Mouse (Mus musculus) heart, embryonic 15.5 days (tissue): ENCODE results near the gene Micu1. TPM values are rescaled to one million over a fixed set of nuclear protein-coding genes. Genes with fewer than 3 reads are reported as not detected.

Source experiments
- ATAC-seq: fragments of 200-750 bp; cut with Nextera tagmentation; replicated peaks from 2 replicates; pipeline ENCODE4 v1.8.0; 2017; ENCODE audit warnings: low read depth, moderate TSS enrichment; ENCODE audit not compliant: insufficient number of reproducible peaks, insufficient read depth, low FRiP score
- H3K27ac ChIP-seq: fragments of 300-500 bp; sonication (generic); 2 replicates; pipeline ENCODE4 v1.5.1; 2015; ENCODE audit warnings: mild to moderate bottlenecking, inconsistent platforms
- H3K27me3 ChIP-seq: fragments of 300-500 bp; sonication (generic); 2 replicates; pipeline ENCODE4 v1.6.1; 2015; ENCODE audit warnings: inconsistent platforms
- H3K36me3 ChIP-seq: fragments of 300-500 bp; sonication (generic); 2 replicates; pipeline ENCODE4 v1.6.1; 2015; ENCODE audit warnings: mild to moderate bottlenecking, inconsistent platforms
- H3K4me1 ChIP-seq: fragments of 300-500 bp; sonication (generic); replicated peaks from 2 replicates; pipeline ENCODE4 v1.6.1; 2015; ENCODE audit warnings: inconsistent platforms
- H3K4me2 ChIP-seq: fragments of 300-500 bp; sonication (generic); 2 replicates; pipeline ENCODE4 v1.6.1; 2015; ENCODE audit warnings: inconsistent platforms, mild to moderate bottlenecking, moderate library complexity
- H3K4me3 ChIP-seq: fragments of 300-500 bp; sonication (generic); 2 replicates; pipeline ENCODE4 v1.5.1; 2015; ENCODE audit warnings: mild to moderate bottlenecking, inconsistent platforms
- H3K9ac ChIP-seq: fragments of 300-500 bp; sonication (generic); 2 replicates; pipeline ENCODE4 v1.6.1; 2015; ENCODE audit warnings: mild to moderate bottlenecking, inconsistent platforms
- H3K9me3 ChIP-seq: fragments of 300-500 bp; sonication (generic); replicated peaks from 2 replicates; pipeline ENCODE4 v1.6.1; 2016; ENCODE audit warnings: inconsistent platforms
- WGBS: fragments of 180-500 bp; shearing (Covaris S2); methylation state at CpG from one replicate; pipeline ENCODE4 v1.1.7; 2015; ENCODE audit warnings: mixed read lengths; 5-methylcytosine and 5-hydroxymethylcytosine counted together
- polyA plus RNA-seq: library from polyadenylated mRNA; unstranded; fragments of >200 nt; fragmentation: Nextera tagmentation; extraction: Ambion mirVana; gene quantifications from 2 replicates; pipeline ENCODE4 v1.2.1, GENCODE M21; 2015

Micu1 gene
- polyA plus RNA-seq, 1 experiment from 2014 or later, result 32.7 TPM

DNA sequence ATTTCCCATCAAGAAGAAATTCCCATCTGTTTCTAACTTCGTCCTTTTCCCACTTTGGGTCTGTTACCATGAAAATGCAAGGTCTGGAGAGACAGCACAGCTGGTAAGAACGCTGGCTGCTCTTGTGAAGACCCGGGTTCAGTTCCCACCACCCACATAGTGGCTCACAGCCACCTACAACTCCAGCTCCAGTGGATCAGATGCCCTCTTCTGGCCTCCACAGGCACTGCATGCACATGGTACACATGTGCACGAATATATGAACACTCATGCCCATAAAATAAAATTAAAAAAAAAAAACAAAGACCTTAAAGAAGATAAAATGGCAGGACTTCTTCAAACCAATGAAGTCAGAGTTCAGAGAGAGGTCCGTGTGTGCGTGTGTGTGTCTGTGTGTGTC is 127.6 kb downstream of the Micu1 start:
- Histone ChIP-seq H3K27ac (no peak overlapping the region), H3K4me3 (no peak overlapping the region), H3K4me2 (no peak overlapping the region), H3K4me1 (no peaks in the 10 kb centered on the region), H3K9me3 (no peaks in the 10 kb centered on the region), H3K9ac (no peak overlapping the region), H3K36me3 (peaks cover 25% of the 10 kb centered on the region), H3K27me3 (no peaks in the 10 kb centered on the region)
- WGBS, result 95% methylated on average over 6 of the region's 6 CpGs
- ATAC-seq, result no peak

DNA sequence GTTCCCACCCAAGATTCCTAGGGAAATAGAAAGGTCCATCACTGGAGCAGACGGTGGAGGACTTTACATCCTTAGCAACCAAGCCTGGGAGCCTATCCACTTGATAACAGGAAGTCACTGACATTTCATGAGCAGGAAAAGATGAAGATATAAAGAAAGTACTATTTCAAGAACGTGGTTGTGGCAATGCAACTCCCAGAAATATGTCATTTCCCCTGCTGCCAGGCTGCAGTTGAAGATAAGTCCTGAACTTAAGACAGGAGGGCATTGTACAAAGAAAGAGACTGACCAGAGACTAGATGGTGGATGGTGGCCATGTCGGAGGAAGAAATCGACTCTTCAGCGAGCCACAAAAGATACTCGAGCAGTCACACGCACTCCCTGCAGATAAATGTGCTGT is 129.7 kb downstream of the Micu1 start:
- no peaks in the 10 kb centered on the region for H3K27me3 ChIP-seq
- H3K4me2 ChIP-seq, result no peak overlapping the region
- no peak for ATAC-seq
- no peaks in the 10 kb centered on the region for H3K9me3 ChIP-seq
- 46% methylated on average over 7 of the region's 7 CpGs for WGBS
- H3K27ac ChIP-seq, result no peak overlapping the region
- H3K36me3 ChIP-seq, result peaks cover 25% of the 10 kb centered on the region
- H3K4me1 ChIP-seq, result no peaks in the 10 kb centered on the region
- H3K4me3 ChIP-seq, result no peak overlapping the region
- H3K9ac ChIP-seq, result no peak overlapping the region

DNA sequence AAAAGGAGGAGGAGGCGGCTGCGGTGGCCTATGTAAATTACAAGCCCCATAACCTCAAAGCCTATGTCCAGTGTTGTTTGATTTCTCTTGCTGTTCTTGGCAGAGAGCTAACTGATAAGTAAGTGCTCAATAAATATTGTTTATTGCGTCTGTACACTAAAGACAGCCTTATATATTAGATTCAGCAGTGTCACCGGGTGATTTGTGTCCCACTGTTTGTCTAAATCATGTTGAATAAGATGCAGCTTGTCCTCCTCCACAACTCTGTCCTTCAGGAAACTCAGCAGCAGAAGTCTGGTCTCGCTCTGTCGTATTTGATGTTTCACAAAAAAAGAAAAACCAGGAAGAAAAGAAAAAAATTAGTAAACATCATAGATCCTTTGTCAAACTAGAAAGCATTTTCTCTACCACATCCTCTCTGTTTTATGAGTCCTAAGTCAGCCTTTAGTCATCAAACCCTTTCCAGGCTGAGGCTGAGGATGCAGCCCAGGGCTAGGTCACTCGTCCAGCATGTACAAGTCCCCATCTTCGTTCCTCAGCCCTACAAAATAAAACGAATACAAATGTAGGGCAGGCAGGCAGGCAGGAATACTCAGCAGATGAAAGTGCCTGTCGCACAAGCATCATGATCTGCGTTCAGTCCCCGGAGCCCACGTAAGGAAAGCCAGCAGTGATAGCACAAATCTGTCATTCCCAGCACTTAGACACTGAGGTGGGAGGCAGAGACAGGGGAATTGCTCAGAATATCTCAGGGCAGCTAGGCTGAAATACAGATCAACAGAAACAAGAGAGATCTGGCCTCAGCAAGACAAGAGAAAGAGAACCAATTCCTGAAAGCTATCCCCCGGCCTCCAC is 133.3 kb downstream of the Micu1 start:
- ATAC-seq, result no peak
- Histone ChIP-seq H3K36me3 (no peaks in the 10 kb centered on the region), H3K4me2 (no peak overlapping the region), H3K4me1 (no peaks in the 10 kb centered on the region), H3K9me3 (no peaks in the 10 kb centered on the region), H3K9ac (no peak overlapping the region), H3K4me3 (no peak overlapping the region), H3K27me3 (no peaks in the 10 kb centered on the region), H3K27ac (no peak overlapping the region)
- WGBS, result 74% methylated on average over 14 of the region's 14 CpGs

DNA sequence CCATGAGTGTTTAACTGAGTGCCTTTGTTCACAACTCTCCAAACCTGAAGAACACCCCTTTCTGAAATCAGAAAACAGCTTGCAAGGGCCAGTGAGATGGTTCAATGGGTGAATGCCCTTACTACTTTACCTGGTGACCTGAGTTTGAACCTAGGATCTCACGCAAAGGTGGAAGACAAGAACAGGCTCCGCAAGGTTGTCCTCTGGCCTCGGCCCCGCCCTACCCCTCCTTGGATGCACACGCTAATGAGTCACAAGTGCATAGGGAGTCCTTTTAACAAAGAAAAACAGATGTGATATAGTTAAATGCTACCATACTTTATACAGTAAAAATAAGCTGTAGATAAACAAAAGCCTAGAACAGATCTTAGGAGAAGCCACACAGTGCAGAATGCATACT is 135.2 kb downstream of the Micu1 start:
- Histone ChIP-seq H3K9me3 (no peaks in the 10 kb centered on the region), H3K36me3 (no peaks in the 10 kb centered on the region), H3K27me3 (no peaks in the 10 kb centered on the region), H3K4me3 (no peak overlapping the region), H3K27ac (no peak overlapping the region), H3K9ac (no peak overlapping the region), H3K4me2 (no peak overlapping the region), H3K4me1 (no peaks in the 10 kb centered on the region)
- ATAC-seq, result no peak
- 90% methylated on average over 5 of the region's 5 CpGs for WGBS

DNA sequence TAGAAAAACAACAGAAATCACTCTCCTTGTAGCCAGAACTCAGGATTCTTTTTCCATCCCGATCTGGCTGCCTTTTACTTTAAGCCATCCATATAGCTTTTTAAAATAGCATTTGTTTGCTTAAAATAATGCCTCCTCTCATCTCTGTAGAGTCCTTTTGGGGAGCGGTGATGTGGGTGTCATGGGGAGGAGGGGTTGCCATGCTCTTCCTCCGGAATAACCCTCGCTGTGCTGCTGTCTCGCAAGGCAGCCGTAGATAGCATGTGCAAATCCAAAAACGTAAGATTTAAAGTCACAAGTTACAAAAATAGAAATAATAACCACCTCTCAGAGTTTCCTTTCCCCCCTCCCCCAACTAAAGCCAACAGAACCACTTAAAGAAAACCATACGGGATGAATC is 139.2 kb downstream of the Micu1 start:
- 94% methylated on average over 8 of the region's 8 CpGs for WGBS
- no peak for ATAC-seq
- H3K4me3 ChIP-seq, result no peak overlapping the region
- no peaks in the 10 kb centered on the region for H3K27me3 ChIP-seq
- no peaks in the 10 kb centered on the region for H3K9me3 ChIP-seq
- H3K36me3 ChIP-seq, result no peaks in the 10 kb centered on the region
- no peak overlapping the region for H3K27ac ChIP-seq
- H3K4me1 ChIP-seq, result no peaks in the 10 kb centered on the region
- no peak overlapping the region for H3K4me2 ChIP-seq
- H3K9ac ChIP-seq, result no peak overlapping the region

DNA sequence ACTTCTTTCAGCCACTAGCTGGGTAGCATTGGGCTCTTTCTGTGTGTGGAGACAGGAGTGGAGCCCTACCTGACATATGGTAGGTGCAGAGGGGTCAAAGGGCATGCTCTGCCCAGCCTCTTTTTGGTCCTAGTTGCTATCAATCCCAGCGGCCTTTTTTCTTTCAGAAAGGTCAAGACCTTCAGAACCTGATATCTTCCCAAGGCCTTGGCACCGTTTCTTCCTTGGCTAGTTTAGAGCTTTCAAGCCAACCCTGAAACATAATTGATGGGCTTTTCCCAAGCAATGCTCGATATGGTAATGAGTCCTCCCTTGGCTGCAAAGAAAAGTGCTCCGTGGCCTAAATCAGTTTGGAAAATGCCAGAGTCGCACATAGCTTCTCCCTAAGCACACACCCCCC is 140.8 kb downstream of the Micu1 start:
- no peaks in the 10 kb centered on the region for H3K4me1 ChIP-seq
- no peak overlapping the region for H3K4me3 ChIP-seq
- H3K27me3 ChIP-seq, result no peaks in the 10 kb centered on the region
- H3K27ac ChIP-seq, result no peak overlapping the region
- no peak overlapping the region for H3K9ac ChIP-seq
- no peak overlapping the region for H3K4me2 ChIP-seq
- H3K9me3 ChIP-seq, result no peaks in the 10 kb centered on the region
- no peak for ATAC-seq
- no peaks in the 10 kb centered on the region for H3K36me3 ChIP-seq
- 53% methylated on average over 5 of the region's 5 CpGs for WGBS

DNA sequence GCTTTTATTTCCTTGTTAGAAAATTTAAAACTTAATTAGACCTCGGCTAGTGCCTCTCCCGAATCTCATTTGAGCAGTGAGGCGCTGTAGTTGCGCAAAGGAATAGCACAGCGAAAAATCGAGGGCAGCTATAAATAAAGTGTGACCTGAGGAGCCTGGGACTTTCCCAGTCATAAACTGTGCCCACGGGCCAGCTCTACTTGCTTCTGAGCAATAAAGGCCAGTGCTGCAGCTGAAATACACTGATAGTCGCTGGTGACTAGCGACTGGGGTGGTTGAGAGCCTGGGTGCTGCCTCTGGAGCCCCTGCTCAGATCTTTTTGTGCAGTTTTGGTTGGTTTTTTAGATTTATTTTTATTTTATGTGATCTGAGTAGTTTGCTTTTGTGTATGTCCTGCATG is 142.4 kb downstream of the Micu1 start:
- H3K36me3 ChIP-seq, result no peaks in the 10 kb centered on the region
- no peaks in the 10 kb centered on the region for H3K27me3 ChIP-seq
- no peak overlapping the region for H3K4me3 ChIP-seq
- no peak overlapping the region for H3K27ac ChIP-seq
- no peak overlapping the region for H3K9ac ChIP-seq
- ATAC-seq, result no peak
- no peak overlapping the region for H3K4me2 ChIP-seq
- 0 out of 2 replicates have a peak, but pooled peaks cover 2% of the 10 kb centered on the region for H3K4me1 ChIP-seq
- no peaks in the 10 kb centered on the region for H3K9me3 ChIP-seq
- 68% methylated on average over 9 of the region's 9 CpGs for WGBS

DNA sequence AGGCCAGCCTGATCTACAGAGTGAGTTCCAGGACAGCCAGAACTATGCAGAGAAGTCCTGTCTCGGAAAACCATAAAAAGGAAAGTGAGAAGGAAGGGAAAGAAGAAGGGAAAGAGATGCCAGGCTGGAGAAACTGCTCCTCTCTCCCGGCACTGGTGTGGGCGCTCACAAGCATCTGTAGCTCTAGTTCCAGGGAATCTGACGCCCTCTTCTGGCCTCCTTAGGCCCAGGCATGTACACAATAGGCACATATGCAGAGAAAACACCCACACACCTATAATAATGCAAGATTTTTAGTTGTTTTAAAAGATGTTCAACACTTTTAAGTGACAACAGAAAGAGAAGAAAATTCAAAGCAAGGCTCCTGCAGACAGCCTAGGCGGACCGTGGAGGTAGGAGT is 144.1 kb downstream of the Micu1 start:
- no peak for ATAC-seq
- 0 out of 2 replicates have a peak, but pooled peaks cover 2% of the 10 kb centered on the region for H3K4me1 ChIP-seq
- H3K9me3 ChIP-seq, result no peaks in the 10 kb centered on the region
- H3K27me3 ChIP-seq, result no peaks in the 10 kb centered on the region
- H3K4me3 ChIP-seq, result no peak overlapping the region
- H3K36me3 ChIP-seq, result no peaks in the 10 kb centered on the region
- H3K4me2 ChIP-seq, result no peak overlapping the region
- 64% methylated on average over 6 of the region's 6 CpGs for WGBS
- no peak overlapping the region for H3K27ac ChIP-seq
- no peak overlapping the region for H3K9ac ChIP-seq

DNA sequence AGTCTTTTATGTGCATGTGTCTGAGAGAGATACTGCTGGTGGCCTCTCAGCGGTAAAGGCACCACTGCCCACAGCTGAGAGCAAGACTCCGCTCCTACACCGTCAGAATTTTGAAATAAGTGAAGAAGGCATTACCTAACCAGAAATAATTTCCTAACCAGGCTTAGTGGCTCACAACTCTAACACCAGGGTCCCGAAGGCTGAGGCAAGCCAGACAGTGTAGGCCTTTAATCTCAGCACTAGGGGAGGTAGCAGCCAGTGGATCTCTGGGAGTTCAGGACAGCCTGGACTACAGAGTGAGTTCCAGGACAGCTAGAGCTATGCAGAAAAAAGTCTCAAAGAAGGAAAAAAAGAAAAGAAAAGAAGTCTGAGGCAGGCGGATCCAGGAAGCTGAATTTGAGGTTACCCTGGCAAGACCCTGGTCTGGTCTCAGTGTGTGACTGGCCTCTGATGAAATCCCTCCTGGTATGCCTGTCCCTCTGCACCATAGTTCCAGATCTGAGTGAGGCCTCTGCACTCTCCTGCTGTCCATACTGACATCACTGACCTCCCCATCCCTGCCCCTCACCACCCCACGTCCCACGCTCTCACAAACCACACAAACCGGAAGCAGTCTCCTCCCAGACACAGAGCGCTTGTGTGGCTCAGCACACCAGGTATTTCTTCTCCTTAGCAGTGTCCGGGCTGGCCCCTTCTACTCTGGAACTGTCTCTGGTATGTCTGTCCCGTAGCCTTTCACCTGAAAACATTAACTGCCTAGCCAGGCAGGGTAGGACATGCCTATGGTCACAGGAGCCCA is 146.0 kb downstream of the Micu1 start:
- no peak overlapping the region for H3K27ac ChIP-seq
- WGBS, result 73% methylated on average over 11 of the region's 11 CpGs
- no peaks in the 10 kb centered on the region for H3K36me3 ChIP-seq

DNA sequence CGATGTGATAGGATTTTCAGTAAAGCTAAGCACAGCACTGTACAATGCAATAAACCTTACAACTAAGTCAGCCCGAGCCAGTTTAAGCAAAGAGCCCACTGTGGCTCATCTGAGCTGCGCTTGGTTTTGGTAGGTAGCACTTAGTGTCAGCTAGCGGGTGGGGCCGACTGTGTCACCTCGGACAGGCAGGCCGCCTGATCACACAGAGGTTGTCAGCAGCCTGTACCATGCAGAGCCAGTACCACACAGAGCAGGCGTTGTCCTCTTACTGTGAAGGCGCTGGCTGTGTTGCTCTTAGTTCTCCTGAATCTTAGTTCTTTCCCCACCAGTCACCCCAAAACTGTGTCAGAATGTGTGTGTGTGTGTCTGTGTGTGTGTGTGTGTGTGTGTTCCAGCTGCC is 146.7 kb downstream of the Micu1 start:
- H3K36me3 ChIP-seq, result no peaks in the 10 kb centered on the region
- H3K27ac ChIP-seq, result no peak overlapping the region
- H3K4me3 ChIP-seq, result no peak overlapping the region
- H3K9ac ChIP-seq, result no peak overlapping the region
- H3K9me3 ChIP-seq, result no peaks in the 10 kb centered on the region
- H3K4me2 ChIP-seq, result no peak overlapping the region
- ATAC-seq, result 0 out of 2 replicates have a peak, but pooled peaks have one; percentile 43
- H3K27me3 ChIP-seq, result no peaks in the 10 kb centered on the region
- WGBS, result 57% methylated on average over 9 of the region's 9 CpGs
- H3K4me1 ChIP-seq, result 0 out of 2 replicates have a peak, but pooled peaks cover 2% of the 10 kb centered on the region

More for the DNA sequence above, 146.0 kb downstream of the Micu1 start:
- no peak overlapping the region for H3K9ac ChIP-seq
- H3K27me3 ChIP-seq, result no peaks in the 10 kb centered on the region
- no peak overlapping the region for H3K4me3 ChIP-seq
- no peaks in the 10 kb centered on the region for H3K9me3 ChIP-seq
- ATAC-seq, result no peak
- H3K4me2 ChIP-seq, result no peak overlapping the region
- 0 out of 2 replicates have a peak, but pooled peaks cover 2% of the 10 kb centered on the region for H3K4me1 ChIP-seq

DNA sequence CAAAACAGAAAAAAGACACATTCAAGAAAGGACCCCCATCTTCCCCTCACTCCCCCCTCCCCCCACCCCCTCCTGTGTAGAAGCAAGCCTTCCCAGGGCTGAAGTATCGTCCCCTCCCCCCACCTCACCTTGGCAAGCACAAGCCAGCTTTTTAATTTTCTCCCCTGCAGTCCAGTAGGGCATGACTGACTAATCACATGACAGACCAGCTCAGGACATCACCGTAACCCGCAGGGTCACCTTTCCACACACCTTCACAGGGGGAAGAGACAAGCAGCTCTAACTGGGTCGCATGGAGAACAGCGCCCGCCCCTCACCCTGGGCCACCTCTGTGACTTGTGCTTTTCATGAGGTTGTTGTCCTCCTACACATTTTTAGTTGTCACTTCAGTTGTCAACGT is 147.1 kb downstream of the Micu1 start:
- no peak for ATAC-seq
- 0 out of 2 replicates have a peak, but pooled peaks cover 2% of the 10 kb centered on the region for H3K4me1 ChIP-seq
- no peak overlapping the region for H3K27ac ChIP-seq
- H3K27me3 ChIP-seq, result no peaks in the 10 kb centered on the region
- WGBS, result 76% methylated on average over 7 of the region's 7 CpGs
- no peaks in the 10 kb centered on the region for H3K36me3 ChIP-seq
- no peak overlapping the region for H3K4me2 ChIP-seq
- H3K9me3 ChIP-seq, result no peaks in the 10 kb centered on the region
- H3K9ac ChIP-seq, result no peak overlapping the region
- H3K4me3 ChIP-seq, result no peak overlapping the region
